Mouse (Mus musculus): ENCODE results near the gene Abcc12. TPM values are rescaled to one million over a fixed set of nuclear protein-coding genes. Genes with fewer than 3 reads are reported as not detected.

Abcc12 gene
- not detected for total RNA-seq (2023)

GRCm38 (mm10) chr8:86580458-86580857 is at the start of gene Abcc12:
Abcc12 (minus strand) TSS chr8:86580686.

GRCm38 (mm10) chr8:86623911-86624731 is 43.6 kb upstream of the Abcc12 start, which contains the start of gene Lonp2:
Lonp2 (plus strand) TSS chr8:86624043.

Other genes starting within 250 kb of the Abcc12 start
- gene Lonp2, start 43.4 kb upstream of the Abcc12 start, total RNA-seq (2023): 94.4 TPM
- gene Gm10638, start 165.0 kb upstream of the Abcc12 start, total RNA-seq (2023): 3.6 TPM
- gene Siah1a, start 165.2 kb upstream of the Abcc12 start, total RNA-seq (2023): 42.4 TPM